Mouse (Mus musculus) intestine, embryonic 15.5 days (tissue): ENCODE data around the gene Piezo1. TPM values are rescaled to one million over a fixed set of nuclear protein-coding genes. Genes with fewer than 3 reads are reported as not detected.

ENCODE experiments used
- ATAC-seq: fragments of 200-750 bp; cut with Nextera tagmentation; 2 replicates; pipeline ENCODE4 v1.8.0; 2017; ENCODE audit warnings: moderate TSS enrichment, moderate library complexity
- H3K27ac ChIP-seq: fragments of 300-500 bp; sonication (generic); 2 replicates; pipeline ENCODE4 v1.5.1; 2015; ENCODE audit warnings: mild to moderate bottlenecking, inconsistent platforms
- H3K27me3 ChIP-seq: fragments of 300-500 bp; sonication (generic); replicated peaks from 2 replicates; pipeline ENCODE4 v1.6.1; 2015; ENCODE audit warnings: inconsistent platforms
- H3K36me3 ChIP-seq: fragments of 300-500 bp; sonication (generic); 2 replicates; pipeline ENCODE4 v1.6.1; 2015; ENCODE audit warnings: inconsistent platforms
- H3K4me1 ChIP-seq: fragments of 300-500 bp; sonication (generic); replicated peaks from 2 replicates; pipeline ENCODE4 v1.6.1; 2015; ENCODE audit warnings: inconsistent platforms
- H3K4me2 ChIP-seq: fragments of 300-500 bp; sonication (generic); replicated peaks from 2 replicates; pipeline ENCODE4 v1.6.1; 2015; ENCODE audit warnings: mild to moderate bottlenecking, inconsistent platforms
- H3K4me3 ChIP-seq: fragments of 300-500 bp; sonication (generic); replicated peaks from 2 replicates; pipeline ENCODE4 v1.5.1; 2015; ENCODE audit warnings: inconsistent platforms
- H3K9ac ChIP-seq: fragments of 300-500 bp; sonication (generic); 2 replicates; pipeline ENCODE4 v1.6.1; 2015; ENCODE audit warnings: inconsistent platforms
- H3K9me3 ChIP-seq: fragments of 300-500 bp; sonication (generic); 2 replicates; pipeline ENCODE4 v1.6.1; 2016; ENCODE audit warnings: inconsistent platforms
- WGBS: fragments of 180-500 bp; shearing (Covaris S2); methylation state at CpG from one replicate; pipeline ENCODE4 v1.1.7; 2015; 5-methylcytosine and 5-hydroxymethylcytosine counted together
- polyA plus RNA-seq: library from polyadenylated mRNA; unstranded; fragments of >200 nt; fragmentation: Nextera tagmentation; extraction: Ambion mirVana; gene quantifications from 2 replicates; pipeline ENCODE4 v1.2.1, GENCODE M21; 2015

The Piezo1 gene
- polyA plus RNA-seq, 1 experiment from 2014 or later, result 10.8 TPM

GRCm38 (mm10) chr8:122473911-122474421, 77.2 kb downstream of the Piezo1 start:
- Histone ChIP-seq H3K9me3 (no peaks in the 10 kb centered on the region), H3K4me1 (peaks cover 12% of the 10 kb centered on the region), H3K4me2 (no peak overlapping the region), H3K36me3 (0 out of 2 replicates have a peak, but pooled peaks cover 3% of the 10 kb centered on the region), H3K27ac (no peak overlapping the region), H3K9ac (no peak overlapping the region), H3K4me3 (no peak overlapping the region), H3K27me3 (no peaks in the 10 kb centered on the region)
- 84% methylated on average over 8 of the region's 8 CpGs for WGBS
- ATAC-seq, result no peak

DNA sequence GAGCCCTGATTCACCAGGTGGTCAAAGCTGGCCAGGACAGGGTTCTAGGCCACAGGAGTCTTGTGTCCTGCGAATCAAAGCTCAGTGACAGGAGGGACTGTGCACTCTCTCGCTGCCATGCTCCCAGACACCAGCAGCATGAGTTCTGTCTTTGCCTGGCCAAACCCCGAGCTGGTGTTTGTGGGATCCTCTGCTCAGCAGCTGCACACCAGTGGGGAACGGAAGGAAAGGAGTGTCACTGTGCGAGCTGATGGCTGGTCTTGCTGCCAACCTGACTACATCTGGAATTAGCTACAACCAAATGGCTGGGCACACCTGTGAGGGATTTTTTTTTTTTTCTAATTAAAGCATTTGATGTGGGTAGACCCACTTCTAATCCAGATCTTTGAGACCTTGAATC, 80.4 kb downstream of the Piezo1 start:
- ATAC-seq, result no peak
- peaks cover 14% of the 10 kb centered on the region for H3K36me3 ChIP-seq
- 77% methylated on average over 5 of the region's 5 CpGs for WGBS

DNA sequence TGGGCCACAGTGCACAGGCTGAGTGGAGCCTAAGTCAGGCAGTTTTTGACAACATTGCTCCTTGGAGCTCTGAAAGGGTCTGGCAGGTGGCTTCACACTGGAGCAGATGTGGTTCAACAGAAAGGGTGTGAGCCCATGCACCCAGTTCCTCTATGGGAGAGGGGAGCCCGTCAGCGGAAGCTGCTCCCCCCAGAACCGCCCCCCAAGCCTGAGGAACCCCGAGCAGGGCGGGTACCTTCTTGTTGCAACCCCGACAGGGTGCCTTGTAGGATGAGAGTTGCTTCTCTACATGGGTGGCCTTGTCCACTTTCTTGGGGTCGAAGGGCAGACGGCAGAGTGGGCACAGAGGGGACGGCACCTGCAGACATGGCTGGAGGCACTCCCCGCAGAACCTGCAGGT, 81.2 kb downstream of the Piezo1 start:
- H3K27me3 ChIP-seq, result no peaks in the 10 kb centered on the region
- WGBS, result 81% methylated on average over 10 of the region's 10 CpGs
- no peaks in the 10 kb centered on the region for H3K9me3 ChIP-seq
- no peak overlapping the region for H3K27ac ChIP-seq
- H3K4me3 ChIP-seq, result no peak overlapping the region
- H3K4me2 ChIP-seq, result no peak overlapping the region
- H3K4me1 ChIP-seq, result peaks cover 3% of the 10 kb centered on the region
- no peak for ATAC-seq
- peaks cover 15% of the 10 kb centered on the region for H3K36me3 ChIP-seq
- no peak overlapping the region for H3K9ac ChIP-seq

More for the DNA sequence above, 80.4 kb downstream of the Piezo1 start:
- Histone ChIP-seq H3K27ac (no peak overlapping the region), H3K4me3 (no peak overlapping the region), H3K9me3 (no peaks in the 10 kb centered on the region), H3K9ac (no peak overlapping the region), H3K27me3 (no peaks in the 10 kb centered on the region), H3K4me1 (peaks cover 5% of the 10 kb centered on the region), H3K4me2 (no peak overlapping the region)

DNA sequence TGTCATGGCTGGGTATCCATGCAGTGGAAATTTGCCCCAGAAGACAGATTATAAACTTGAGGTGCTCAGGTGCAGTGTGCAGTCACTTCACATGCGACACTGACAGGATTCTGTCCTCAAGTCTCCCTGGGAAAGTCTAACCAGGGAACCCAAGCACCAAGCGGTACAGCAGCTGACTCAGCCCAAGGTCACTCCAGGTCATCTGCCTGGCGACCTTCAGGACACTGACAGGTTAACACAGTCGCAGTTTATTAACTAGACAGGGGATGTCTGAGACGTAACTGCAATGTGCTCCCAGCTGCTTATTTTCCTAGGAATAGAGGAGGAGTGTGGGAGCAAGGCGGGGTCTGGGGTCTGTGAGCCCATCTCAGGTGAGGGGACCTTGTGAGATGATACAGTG, 81.7 kb downstream of the Piezo1 start:
- Histone ChIP-seq H3K36me3 (peaks cover 15% of the 10 kb centered on the region), H3K9me3 (no peaks in the 10 kb centered on the region), H3K27me3 (no peaks in the 10 kb centered on the region), H3K9ac (no peak overlapping the region), H3K27ac (no peak overlapping the region), H3K4me2 (no peak overlapping the region), H3K4me1 (no peaks in the 10 kb centered on the region; the same call in none of the 2 replicates), H3K4me3 (no peak overlapping the region)
- ATAC-seq, result no peak
- 73% methylated on average over 6 of the region's 6 CpGs for WGBS

DNA sequence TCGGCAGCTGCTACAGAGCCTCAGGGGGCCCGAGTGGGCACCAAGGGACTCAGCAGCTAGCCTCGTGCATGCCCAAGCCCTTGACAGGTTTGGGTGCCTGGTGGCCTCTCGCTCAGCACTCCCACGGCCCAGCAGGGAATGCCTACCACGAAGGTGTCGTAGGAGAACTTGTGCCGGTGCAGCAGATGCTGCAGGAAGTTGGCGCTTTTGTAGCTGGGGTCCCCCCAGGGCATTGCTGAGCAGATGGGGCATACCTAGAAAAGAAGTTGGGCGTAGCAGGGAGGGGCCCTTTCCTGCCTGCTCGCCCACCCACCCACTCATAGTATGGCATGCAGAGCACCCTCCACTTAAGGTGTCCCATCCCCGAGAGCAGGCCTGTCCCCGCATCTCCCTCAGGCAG, 83.3 kb downstream of the Piezo1 start:
- whole genome bisulfite sequencing, result 89% methylated on average over 13 of the region's 13 CpGs
- Histone ChIP-seq H3K27ac (no peak overlapping the region), H3K27me3 (peaks cover under 1% of the 10 kb centered on the region; the same call in 1 of the 2 replicates), H3K36me3 (peaks cover 15% of the 10 kb centered on the region), H3K4me1 (no peaks in the 10 kb centered on the region), H3K4me3 (no peak overlapping the region), H3K9me3 (no peaks in the 10 kb centered on the region), H3K4me2 (no peak overlapping the region), H3K9ac (no peak overlapping the region)
- ATAC-seq, result no peak

- peaks cover 20% of the 10 kb centered on the region for H3K4me1 ChIP-seq
- H3K27me3 ChIP-seq, result peaks cover 19% of the 10 kb centered on the region
- no peak for ATAC-seq
- H3K36me3 ChIP-seq, result peaks cover 15% of the 10 kb centered on the region
- no peaks in the 10 kb centered on the region for H3K9me3 ChIP-seq
- no peak overlapping the region for H3K4me2 ChIP-seq
- no peak overlapping the region for H3K27ac ChIP-seq
- H3K9ac ChIP-seq, result no peak overlapping the region
- no peak overlapping the region for H3K4me3 ChIP-seq
- WGBS, result 79% methylated on average over 7 of the region's 7 CpGs
Observed at GRCm38 (mm10) chr8:122464985-122465384, 86.1 kb downstream of the Piezo1 start.

DNA sequence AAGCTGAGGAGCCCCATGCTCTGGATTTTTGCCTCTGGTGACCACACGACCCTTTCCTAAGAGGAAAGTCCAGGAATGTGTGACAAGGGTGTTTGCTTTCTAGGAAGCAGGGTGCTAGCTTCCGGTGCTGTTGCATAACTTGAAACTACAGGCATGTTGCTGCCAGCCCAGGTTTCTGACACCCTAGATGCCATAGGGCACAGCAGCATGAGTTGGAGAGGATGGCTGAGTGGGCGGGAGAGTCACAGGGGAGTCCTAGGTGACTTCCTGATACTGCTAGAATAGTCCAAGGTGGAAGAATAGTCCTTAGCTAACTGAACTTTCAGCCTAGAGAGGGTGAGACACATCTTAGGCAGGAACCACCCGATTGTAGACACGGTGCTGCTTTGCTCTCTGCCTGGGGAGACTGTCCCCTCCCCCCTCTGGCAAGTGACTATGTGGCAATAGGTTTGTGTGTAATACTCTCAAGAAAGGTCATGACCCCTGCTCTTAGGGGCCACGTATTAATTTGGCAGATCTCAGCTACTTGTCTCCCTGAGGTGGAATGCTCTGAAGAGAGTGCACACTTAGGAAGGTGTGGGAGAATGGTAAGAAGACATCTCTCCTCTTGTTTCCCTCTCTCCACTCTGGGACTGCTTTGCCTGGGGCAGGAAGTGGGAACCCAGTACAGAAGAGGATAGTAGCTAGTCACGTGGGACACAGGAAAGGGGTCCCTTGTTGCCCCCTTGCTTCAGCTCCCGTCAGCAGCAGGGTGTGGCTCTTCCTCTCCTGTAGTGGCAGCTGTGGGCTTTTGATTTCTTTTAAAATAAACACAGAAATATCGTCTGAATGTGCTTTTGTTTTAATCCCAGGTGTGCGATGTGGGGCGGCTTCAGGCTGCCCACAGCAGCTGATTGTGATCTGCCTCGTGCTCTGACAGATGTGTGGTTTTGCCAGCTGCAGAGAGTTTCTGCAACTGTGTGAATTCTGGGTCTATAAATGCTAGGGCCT, 87.2 kb downstream of the Piezo1 start:
- ATAC-seq, result no peak
- no peak overlapping the region for H3K9ac ChIP-seq
- no peak overlapping the region for H3K4me2 ChIP-seq
- peaks cover 26% of the 10 kb centered on the region for H3K27me3 ChIP-seq
- peaks cover 22% of the 10 kb centered on the region for H3K4me1 ChIP-seq
- WGBS, result 44% methylated on average over 12 of the region's 12 CpGs
- H3K36me3 ChIP-seq, result peaks cover 15% of the 10 kb centered on the region
- H3K9me3 ChIP-seq, result no peaks in the 10 kb centered on the region
- no peak overlapping the region for H3K27ac ChIP-seq
- no peak overlapping the region for H3K4me3 ChIP-seq

- Histone ChIP-seq H3K4me1 (peaks cover 22% of the 10 kb centered on the region), H3K27me3 (peaks cover 29% of the 10 kb centered on the region), H3K4me3 (no peak overlapping the region), H3K9ac (no peak overlapping the region), H3K9me3 (no peaks in the 10 kb centered on the region), H3K36me3 (peaks cover 10% of the 10 kb centered on the region), H3K4me2 (no peak overlapping the region), H3K27ac (no peak overlapping the region)
- 70% methylated on average over 8 of the region's 8 CpGs for WGBS
- no peak for ATAC-seq
Observed at GRCm38 (mm10) chr8:122462510-122462909, 88.6 kb downstream of the Piezo1 start.

GRCm38 (mm10) chr8:122461473-122462148, 89.5 kb downstream of the Piezo1 start:
- H3K9me3 ChIP-seq, result no peaks in the 10 kb centered on the region
- peak overlapping the region; percentile 89; the same call in 1 of the 2 replicates for H3K4me2 ChIP-seq
- H3K27me3 ChIP-seq, result peaks cover 29% of the 10 kb centered on the region
- H3K9ac ChIP-seq, result no peak overlapping the region
- H3K4me1 ChIP-seq, result peaks cover 22% of the 10 kb centered on the region
- no peak overlapping the region for H3K4me3 ChIP-seq
- H3K27ac ChIP-seq, result no peak overlapping the region
- WGBS, result 66% methylated on average over 11 of the region's 11 CpGs
- no peak for ATAC-seq
- peaks cover 3% of the 10 kb centered on the region; the same call in 1 of the 2 replicates for H3K36me3 ChIP-seq

DNA sequence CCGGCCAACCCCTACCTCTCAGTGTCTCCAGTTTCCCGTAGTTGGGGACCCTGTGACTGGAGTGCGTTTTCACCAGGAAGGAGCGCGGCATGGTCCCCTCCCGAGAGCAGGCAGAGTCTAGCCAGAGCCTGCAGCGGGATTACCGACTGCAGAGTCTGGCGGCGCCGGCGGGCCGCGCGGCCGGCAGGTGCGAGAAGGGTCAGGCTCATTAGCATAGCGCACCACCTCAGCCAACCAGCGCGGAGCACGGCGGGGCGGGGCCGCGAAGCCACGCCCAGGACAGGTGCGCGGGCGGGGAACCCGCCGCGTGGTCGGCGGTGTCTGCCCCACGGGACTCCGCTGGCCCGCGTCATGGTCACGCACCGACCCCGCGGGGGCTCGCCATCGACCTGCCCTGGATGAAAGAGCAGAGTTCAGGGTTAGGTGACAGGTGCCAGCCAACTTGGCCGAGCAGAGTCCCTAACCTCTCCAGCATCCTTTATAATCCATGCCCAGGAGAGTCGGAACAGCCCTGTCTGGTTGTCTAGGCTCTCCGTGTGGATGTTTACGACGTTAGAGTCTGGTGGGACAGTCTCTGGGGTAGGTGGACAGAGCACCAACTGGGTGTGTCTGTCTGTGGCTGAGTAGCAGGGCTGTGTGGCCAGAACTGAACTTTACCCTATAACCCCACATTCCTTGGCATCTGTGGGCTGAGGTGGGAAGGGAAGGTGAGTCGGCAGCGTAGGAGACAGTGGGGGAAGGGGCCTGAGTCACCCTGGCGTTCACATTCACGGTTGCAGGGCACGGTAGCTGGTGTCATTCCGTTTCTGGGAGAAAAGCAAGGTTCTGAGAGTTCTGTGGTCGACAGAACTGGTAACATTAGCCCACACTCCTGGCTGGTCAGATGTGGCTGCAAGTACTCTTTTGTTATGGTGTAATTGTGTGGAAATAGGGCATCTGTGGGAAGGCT, 90.3 kb downstream of the Piezo1 start, which contains the start of gene Snai3:
Gene Snai3, minus strand, starts transcription at position 210 of the 949 bp plus-strand sequence.
- peaks cover 2% of the 10 kb centered on the region; the same call in 1 of the 2 replicates for H3K36me3 ChIP-seq
- peak within 1 kb of the TSS; percentile 89 for H3K4me2 ChIP-seq
- peak within 1 kb of the TSS; percentile 42 for H3K9ac ChIP-seq
- peak; percentile 96 for ATAC-seq
- H3K4me1 ChIP-seq, result peaks cover 22% of the 10 kb centered on the region
- H3K27me3 ChIP-seq, result peaks cover 29% of the 10 kb centered on the region
- H3K9me3 ChIP-seq, result no peaks in the 10 kb centered on the region
- peak within 1 kb of the TSS; percentile 39 for H3K4me3 ChIP-seq
- WGBS, result 2% methylated on average over 56 of the region's 56 CpGs
- H3K27ac ChIP-seq, result no peak within 1 kb of the TSS

DNA sequence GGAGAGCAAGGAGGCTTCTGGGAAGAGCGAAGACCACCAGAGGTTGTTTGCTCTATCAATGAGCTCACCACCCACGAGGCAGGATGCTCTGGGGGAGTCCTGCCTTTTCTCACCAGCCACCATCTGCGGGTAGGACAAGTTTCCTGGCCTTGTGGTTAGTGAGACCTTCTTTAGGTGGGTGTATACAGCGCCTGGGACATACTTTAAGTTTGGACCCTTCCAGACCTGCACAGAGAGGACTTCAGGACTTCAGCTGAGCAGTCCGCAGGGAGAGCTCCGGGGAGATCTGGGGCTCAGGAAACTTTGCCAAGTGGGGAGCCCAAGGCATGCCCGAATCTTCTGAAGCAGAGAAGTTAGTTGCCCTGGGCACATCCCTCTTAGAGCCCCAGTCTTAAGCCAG, 91.1 kb downstream of the Piezo1 start:
- Histone ChIP-seq H3K36me3 (no peaks in the 10 kb centered on the region), H3K27me3 (peaks cover 29% of the 10 kb centered on the region), H3K27ac (no peak overlapping the region), H3K9ac (0 out of 2 replicates have a peak overlapping the region, but pooled peaks have one; percentile 42), H3K4me1 (peaks cover 22% of the 10 kb centered on the region), H3K9me3 (no peaks in the 10 kb centered on the region), H3K4me2 (peak overlapping the region; percentile 89), H3K4me3 (peak overlapping the region; percentile 39)
- WGBS, result 22% methylated on average over 7 of the region's 7 CpGs
- ATAC-seq, result no peak; the same call in 1 of the 2 replicates
